Mouse (Mus musculus): ENCODE results near the gene Polr3h. TPM values are rescaled to one million over a fixed set of nuclear protein-coding genes. Genes with fewer than 3 reads are reported as not detected.

Polr3h gene
- polyA plus RNA-seq, 1 experiment from 2014 or later: 128 TPM

GRCm38 (mm10) chr15:81851375-81851774 is 74.7 kb downstream of the Polr3h start:
- WGBS: 95% methylated on average over 15 of the region's 15 CpGs
- H3K4me3 ChIP-seq: no peak overlapping the region
- ATAC-seq (ENCODE audit: extremely low read depth, insufficient number of reproducible peaks, low FRiP score, low TSS enrichment): no peak

GRCm38 (mm10) chr15:81850718-81851117 is 75.3 kb downstream of the Polr3h start:
- Histone ChIP-seq H3K27ac (replicated peaks) (no peak overlapping the region), H3K4me2 (no peak overlapping the region), H3K4me1 (peaks cover 23% of the 10 kb centered on the region), H3K36me3 (peaks cover 78% of the 10 kb centered on the region), H3K27me3 (replicated peaks) (no peaks in the 10 kb centered on the region), H3K4me3 (no peak overlapping the region), H3K9me3 (no peaks in the 10 kb centered on the region), H3K9ac (no peak overlapping the region)
- WGBS: 83% methylated on average over 14 of the region's 14 CpGs
- no peak for ATAC-seq (ENCODE audit: extremely low read depth, insufficient number of reproducible peaks, low FRiP score, low TSS enrichment)

More at GRCm38 (mm10) chr15:81851375-81851774, 74.7 kb downstream of the Polr3h start:
- Histone ChIP-seq H3K4me2 (no peak overlapping the region), H3K27ac (replicated peaks) (no peak overlapping the region), H3K27me3 (replicated peaks) (no peaks in the 10 kb centered on the region), H3K4me1 (peaks cover 21% of the 10 kb centered on the region), H3K9me3 (no peaks in the 10 kb centered on the region), H3K9ac (no peak overlapping the region), H3K36me3 (peaks cover 78% of the 10 kb centered on the region)

GRCm38 (mm10) chr15:81849104-81849503 is 76.9 kb downstream of the Polr3h start:
- no peak overlapping the region for H3K27ac ChIP-seq (replicated peaks)
- no peak overlapping the region for H3K4me3 ChIP-seq
- H3K36me3 ChIP-seq: peaks cover 72% of the 10 kb centered on the region
- peaks cover 14% of the 10 kb centered on the region for H3K4me1 ChIP-seq
- no peaks in the 10 kb centered on the region for H3K27me3 ChIP-seq (replicated peaks)
- H3K9me3 ChIP-seq: no peaks in the 10 kb centered on the region
- no peak overlapping the region for H3K4me2 ChIP-seq
- ATAC-seq (ENCODE audit: extremely low read depth, insufficient number of reproducible peaks, low FRiP score, low TSS enrichment): no peak
- H3K9ac ChIP-seq: no peak overlapping the region
- WGBS: 78% methylated on average over 9 of the region's 9 CpGs

- H3K9me3 ChIP-seq: no peaks in the 10 kb centered on the region
- WGBS: 37% methylated on average over 7 of the region's 7 CpGs
- peaks cover 64% of the 10 kb centered on the region for H3K36me3 ChIP-seq
- no peaks in the 10 kb centered on the region for H3K27me3 ChIP-seq (replicated peaks)
- H3K4me1 ChIP-seq: peaks cover 14% of the 10 kb centered on the region
- H3K9ac ChIP-seq: no peak overlapping the region
- H3K4me2 ChIP-seq: no peak overlapping the region
- H3K4me3 ChIP-seq: no peak overlapping the region
- ATAC-seq (ENCODE audit: extremely low read depth, insufficient number of reproducible peaks, low FRiP score, low TSS enrichment): no peak
- H3K27ac ChIP-seq (replicated peaks): no peak overlapping the region
These were observed 77.7 kb downstream of the Polr3h start for GRCm38 (mm10) chr15:81848301-81848700.

GRCm38 (mm10) chr15:81847861-81848260 is 78.2 kb downstream of the Polr3h start:
- peaks cover 60% of the 10 kb centered on the region for H3K36me3 ChIP-seq
- H3K4me2 ChIP-seq: no peak overlapping the region
- ATAC-seq (ENCODE audit: extremely low read depth, insufficient number of reproducible peaks, low FRiP score, low TSS enrichment): no peak
- no peaks in the 10 kb centered on the region for H3K9me3 ChIP-seq
- 82% methylated on average over 5 of the region's 5 CpGs for WGBS
- H3K4me3 ChIP-seq: no peak overlapping the region
- H3K27me3 ChIP-seq (replicated peaks): no peaks in the 10 kb centered on the region
- H3K9ac ChIP-seq: no peak overlapping the region
- peaks cover 14% of the 10 kb centered on the region for H3K4me1 ChIP-seq
- no peak overlapping the region for H3K27ac ChIP-seq (replicated peaks)

GRCm38 (mm10) chr15:81847161-81847560 is 78.9 kb downstream of the Polr3h start:
- H3K9me3 ChIP-seq: no peaks in the 10 kb centered on the region
- WGBS: 86% methylated on average over 4 of the region's 4 CpGs
- no peak overlapping the region for H3K4me2 ChIP-seq
- H3K27me3 ChIP-seq (replicated peaks): no peaks in the 10 kb centered on the region
- no peak overlapping the region for H3K4me3 ChIP-seq
- peaks cover 14% of the 10 kb centered on the region for H3K4me1 ChIP-seq
- H3K9ac ChIP-seq: no peak overlapping the region
- no peak for ATAC-seq (ENCODE audit: extremely low read depth, insufficient number of reproducible peaks, low FRiP score, low TSS enrichment)
- H3K27ac ChIP-seq (replicated peaks): no peak overlapping the region
- H3K36me3 ChIP-seq: peaks cover 53% of the 10 kb centered on the region

GRCm38 (mm10) chr15:81846755-81847154 is 79.3 kb downstream of the Polr3h start:
- H3K4me2 ChIP-seq: no peak overlapping the region
- ATAC-seq (ENCODE audit: extremely low read depth, insufficient number of reproducible peaks, low FRiP score, low TSS enrichment): no peak
- WGBS: 68% methylated on average over 9 of the region's 9 CpGs

GRCm38 (mm10) chr15:81845724-81846123 is 80.3 kb downstream of the Polr3h start:
- H3K4me1 ChIP-seq: peaks cover 14% of the 10 kb centered on the region
- 0 out of 2 replicates have a peak overlapping the region, but pooled peaks have one; percentile 47 for H3K9ac ChIP-seq
- H3K4me2 ChIP-seq: no peak overlapping the region
- no peaks in the 10 kb centered on the region for H3K27me3 ChIP-seq (replicated peaks)
- 25% methylated on average over 4 of the region's 4 CpGs for WGBS
- H3K27ac ChIP-seq (replicated peaks): 0 out of 2 replicates have a peak overlapping the region, but pooled peaks have one; percentile 32
- H3K4me3 ChIP-seq: no peak overlapping the region
- no peaks in the 10 kb centered on the region for H3K9me3 ChIP-seq
- ATAC-seq (ENCODE audit: extremely low read depth, insufficient number of reproducible peaks, low FRiP score, low TSS enrichment): no peak
- peaks cover 39% of the 10 kb centered on the region for H3K36me3 ChIP-seq

More at GRCm38 (mm10) chr15:81846755-81847154, 79.3 kb downstream of the Polr3h start:
- Histone ChIP-seq H3K4me3 (no peak overlapping the region), H3K27ac (replicated peaks) (no peak overlapping the region), H3K9ac (no peak overlapping the region), H3K4me1 (peaks cover 14% of the 10 kb centered on the region), H3K36me3 (peaks cover 49% of the 10 kb centered on the region), H3K9me3 (no peaks in the 10 kb centered on the region), H3K27me3 (replicated peaks) (no peaks in the 10 kb centered on the region)

GRCm38 (mm10) chr15:81845033-81845625 is 80.9 kb downstream of the Polr3h start:
- 0 out of 2 replicates have a peak overlapping the region, but pooled peaks have one; percentile 47 for H3K9ac ChIP-seq
- peaks cover 15% of the 10 kb centered on the region for H3K4me1 ChIP-seq
- H3K36me3 ChIP-seq: peaks cover 33% of the 10 kb centered on the region
- 74% methylated on average over 5 of the region's 5 CpGs for WGBS
- H3K27ac ChIP-seq (replicated peaks): 0 out of 2 replicates have a peak overlapping the region, but pooled peaks have one; percentile 32
- H3K9me3 ChIP-seq: no peaks in the 10 kb centered on the region
- H3K4me2 ChIP-seq: no peak overlapping the region
- H3K27me3 ChIP-seq (replicated peaks): no peaks in the 10 kb centered on the region
- ATAC-seq (ENCODE audit: extremely low read depth, insufficient number of reproducible peaks, low FRiP score, low TSS enrichment): no peak
- no peak overlapping the region for H3K4me3 ChIP-seq

- Histone ChIP-seq H3K27me3 (replicated peaks) (no peaks in the 10 kb centered on the region), H3K27ac (replicated peaks) (no peak overlapping the region), H3K4me2 (no peak overlapping the region), H3K4me1 (peaks cover 27% of the 10 kb centered on the region), H3K36me3 (peaks cover 8% of the 10 kb centered on the region; the same call in 1 of the 2 replicates), H3K9me3 (no peaks in the 10 kb centered on the region), H3K9ac (no peak overlapping the region), H3K4me3 (no peak overlapping the region)
- WGBS: 80% methylated on average over 7 of the region's 7 CpGs
- no peak for ATAC-seq (ENCODE audit: extremely low read depth, insufficient number of reproducible peaks, low FRiP score, low TSS enrichment)
These were observed 83.8 kb downstream of the Polr3h start for GRCm38 (mm10) chr15:81842275-81842674.

GRCm38 (mm10) chr15:81840306-81840705 is 85.7 kb downstream of the Polr3h start:
- Histone ChIP-seq H3K4me2 (no peak overlapping the region), H3K9ac (no peak overlapping the region), H3K4me1 (peaks cover 36% of the 10 kb centered on the region), H3K27ac (replicated peaks) (0 out of 2 replicates have a peak overlapping the region, but pooled peaks have one; percentile 59), H3K9me3 (no peaks in the 10 kb centered on the region), H3K36me3 (no peaks in the 10 kb centered on the region), H3K27me3 (replicated peaks) (peaks cover 4% of the 10 kb centered on the region; the same call in 1 of the 2 replicates), H3K4me3 (no peak overlapping the region)
- no peak for ATAC-seq (ENCODE audit: extremely low read depth, insufficient number of reproducible peaks, low FRiP score, low TSS enrichment)
- 88% methylated on average over 7 of the region's 7 CpGs for WGBS

GRCm38 (mm10) chr15:81839634-81840033 is 86.4 kb downstream of the Polr3h start:
- no peak overlapping the region for H3K4me3 ChIP-seq
- no peaks in the 10 kb centered on the region for H3K36me3 ChIP-seq
- ATAC-seq (ENCODE audit: extremely low read depth, insufficient number of reproducible peaks, low FRiP score, low TSS enrichment): peak; percentile 47; the same call in 1 of the 2 replicates
- H3K9ac ChIP-seq: no peak overlapping the region; the same call in 1 of the 2 replicates
- H3K27me3 ChIP-seq (replicated peaks): peaks cover 9% of the 10 kb centered on the region
- WGBS: 55% methylated on average over 5 of the region's 5 CpGs
- H3K9me3 ChIP-seq: no peaks in the 10 kb centered on the region
- no peak overlapping the region for H3K4me2 ChIP-seq
- H3K4me1 ChIP-seq: peaks cover 37% of the 10 kb centered on the region
- H3K27ac ChIP-seq (replicated peaks): peak overlapping the region; percentile 59
